Mouse (Mus musculus): Measurements from ENCODE around the gene Car11. TPM values are rescaled to one million over a fixed set of nuclear protein-coding genes. Genes with fewer than 3 reads are reported as not detected.
A peak's percentile ranks its signal among the peaks of the same experiment; 100 is the strongest.

The Car11 gene
- polyA plus RNA-seq, 1 experiment from 2014 or later: 8.8 TPM

DNA sequence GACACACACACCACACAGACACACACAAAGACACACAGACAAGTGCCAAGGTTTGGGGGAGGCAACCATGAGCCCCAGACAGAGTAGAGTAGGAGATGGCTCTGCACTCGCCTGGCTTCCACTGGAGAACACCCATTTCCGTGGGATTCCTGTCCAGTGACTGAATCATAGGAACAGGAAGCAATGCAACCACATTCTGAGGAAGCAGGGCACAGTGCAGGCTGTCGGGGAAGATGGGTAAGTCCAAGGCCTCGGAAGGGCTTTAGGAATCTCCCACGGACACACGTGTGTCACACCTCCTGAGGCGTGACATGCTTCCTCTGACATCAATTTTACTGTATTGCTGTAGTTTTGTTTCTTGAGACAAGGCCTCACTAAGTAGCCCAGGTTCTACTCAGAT is 48.5 kb downstream of the Car11 start:
- Histone ChIP-seq H3K36me3 (no peaks in the 10 kb centered on the region), H3K27me3 (no peaks in the 10 kb centered on the region), H3K4me2 (no peak overlapping the region), H3K4me1 (replicated peaks) (peaks cover 9% of the 10 kb centered on the region), H3K9ac (replicated peaks) (no peak overlapping the region), H3K27ac (no peak overlapping the region), H3K9me3 (0 out of 2 replicates have a peak, but pooled peaks cover 6% of the 10 kb centered on the region), H3K4me3 (replicated peaks) (no peak overlapping the region)
- WGBS: 79% methylated on average over 7 of the region's 7 CpGs
- no peak for ATAC-seq (ENCODE audit: insufficient number of reproducible peaks, insufficient read depth, low FRiP score, low TSS enrichment, low read depth)

DNA sequence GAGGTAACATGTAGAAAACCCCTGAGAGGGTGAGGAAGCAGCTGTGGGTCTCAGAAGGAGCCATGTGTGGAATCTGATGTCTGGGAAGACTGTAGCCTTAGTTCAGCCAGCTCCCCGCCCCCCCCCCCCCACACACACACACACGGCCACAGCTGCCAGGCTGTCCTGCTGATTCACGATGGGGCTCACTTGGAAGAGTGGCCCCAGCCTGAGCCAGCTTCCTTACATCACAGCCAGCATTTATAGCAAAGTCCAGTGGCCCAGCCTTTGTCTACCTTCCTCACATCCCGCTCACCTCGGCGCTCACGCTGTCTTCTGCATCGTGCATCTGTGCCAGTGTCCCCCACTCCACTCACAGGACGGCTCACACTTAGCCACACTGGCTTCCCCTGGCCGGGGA is 49.8 kb downstream of the Car11 start:
- Histone ChIP-seq H3K36me3 (no peaks in the 10 kb centered on the region), H3K27ac (0 out of 2 replicates have a peak overlapping the region, but pooled peaks have one; percentile 7), H3K4me1 (replicated peaks) (peaks cover 9% of the 10 kb centered on the region), H3K4me3 (replicated peaks) (no peak overlapping the region), H3K4me2 (peak overlapping the region; percentile 13; the same call in 1 of the 2 replicates), H3K9me3 (0 out of 2 replicates have a peak, but pooled peaks cover 6% of the 10 kb centered on the region), H3K9ac (replicated peaks) (no peak overlapping the region; the same call in 1 of the 2 replicates), H3K27me3 (no peaks in the 10 kb centered on the region)
- no peak for ATAC-seq (ENCODE audit: insufficient number of reproducible peaks, insufficient read depth, low FRiP score, low TSS enrichment, low read depth)
- WGBS: 36% methylated on average over 10 of the region's 10 CpGs

DNA sequence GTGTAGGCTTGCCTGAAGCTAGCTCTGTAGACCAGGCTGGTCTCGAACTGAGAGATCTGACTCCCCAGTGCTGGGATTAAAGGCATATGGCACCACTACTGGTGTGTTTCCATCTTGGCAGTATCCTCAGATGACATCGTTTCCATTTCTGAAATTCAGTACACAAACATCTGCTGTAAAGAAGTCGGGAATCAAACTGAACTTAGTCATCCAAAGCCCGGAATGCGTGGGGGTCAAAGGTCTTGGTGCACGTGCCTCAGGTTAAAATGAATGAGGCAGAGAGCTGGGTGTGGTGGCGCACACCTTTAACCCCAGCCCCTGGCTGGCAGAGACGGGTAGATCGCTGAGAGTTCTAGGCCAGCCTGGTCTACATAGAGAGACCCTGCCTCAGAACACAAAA is 50.5 kb downstream of the Car11 start:
- 72% methylated on average over 9 of the region's 9 CpGs for WGBS
- Histone ChIP-seq H3K27me3 (no peaks in the 10 kb centered on the region), H3K4me1 (replicated peaks) (peaks cover 9% of the 10 kb centered on the region), H3K36me3 (no peaks in the 10 kb centered on the region), H3K4me3 (replicated peaks) (no peak overlapping the region), H3K9me3 (0 out of 2 replicates have a peak, but pooled peaks cover 6% of the 10 kb centered on the region), H3K9ac (replicated peaks) (no peak overlapping the region), H3K4me2 (no peak overlapping the region), H3K27ac (no peak overlapping the region)
- no peak for ATAC-seq (ENCODE audit: insufficient number of reproducible peaks, insufficient read depth, low FRiP score, low TSS enrichment, low read depth)

Other genes starting within 250 kb of the Car11 start
- 4,887 and 4,953 TPM in 2 replicates for gene Ftl1, start 240.0 kb upstream of the Car11 start, polyA plus RNA-seq (2016; fragmentation: Nextera tagmentation; extraction: Ambion mirVana)
- gene Bax, start 232.9 kb upstream of the Car11 start, polyA plus RNA-seq (2016; fragmentation: Nextera tagmentation; extraction: Ambion mirVana): 224 and 230 TPM in 2 replicates
- 1.4 TPM in 2 replicates for gene Tulp2, start 218.0 kb upstream of the Car11 start, polyA plus RNA-seq (2016; fragmentation: Nextera tagmentation; extraction: Ambion mirVana)
- gene Gm45808, start 213.0 kb upstream of the Car11 start, polyA plus RNA-seq (2016; fragmentation: Nextera tagmentation; extraction: Ambion mirVana): not detected in 2 replicates
- 3.2 and 3.3 TPM in 2 replicates for gene Dhdh, start 211.0 kb upstream of the Car11 start, polyA plus RNA-seq (2016; fragmentation: Nextera tagmentation; extraction: Ambion mirVana)
- gene Nucb1, start 189.4 kb upstream of the Car11 start, polyA plus RNA-seq (2016; fragmentation: Nextera tagmentation; extraction: Ambion mirVana): 149 and 160 TPM in 2 replicates
- 26.0 and 27.1 TPM in 2 replicates for gene Ppp1r15a, start 173.6 kb upstream of the Car11 start, polyA plus RNA-seq (2016; fragmentation: Nextera tagmentation; extraction: Ambion mirVana)
- 1.4 TPM in 2 replicates for gene Plekha4, start 173.5 kb upstream of the Car11 start, polyA plus RNA-seq (2016; fragmentation: Nextera tagmentation; extraction: Ambion mirVana)
- 0.55 and 1.1 TPM in 2 replicates for gene Hsd17b14, start 144.9 kb upstream of the Car11 start, polyA plus RNA-seq (2016; fragmentation: Nextera tagmentation; extraction: Ambion mirVana)
- gene Bcat2, start 129.7 kb upstream of the Car11 start, polyA plus RNA-seq (2016; fragmentation: Nextera tagmentation; extraction: Ambion mirVana): 50.4 and 56.5 TPM in 2 replicates
- not detected in 2 replicates for gene Fgf21, start 84.4 kb upstream of the Car11 start, polyA plus RNA-seq (2016; fragmentation: Nextera tagmentation; extraction: Ambion mirVana)
- gene Fut1, start 82.6 kb upstream of the Car11 start, polyA plus RNA-seq (2016; fragmentation: Nextera tagmentation; extraction: Ambion mirVana): not detected in 2 replicates
- gene Izumo1, start 78.0 kb upstream of the Car11 start, polyA plus RNA-seq (2016; fragmentation: Nextera tagmentation; extraction: Ambion mirVana): 0.13 and 0.17 TPM in 2 replicates
- 11.7 and 13.4 TPM in 2 replicates for gene Rasip1, start 72.4 kb upstream of the Car11 start, polyA plus RNA-seq (2016; fragmentation: Nextera tagmentation; extraction: Ambion mirVana)
- gene Mamstr, start 59.9 kb upstream of the Car11 start, polyA plus RNA-seq (2016; fragmentation: Nextera tagmentation; extraction: Ambion mirVana): 5.7 and 5.9 TPM in 2 replicates
- 0.15 TPM in 2 replicates for gene Fut2, start 33.4 kb upstream of the Car11 start, polyA plus RNA-seq (2016; fragmentation: Nextera tagmentation; extraction: Ambion mirVana)
- gene Ntn5, start 15.8 kb upstream of the Car11 start, polyA plus RNA-seq (2016; fragmentation: Nextera tagmentation; extraction: Ambion mirVana): 0.13 and 0.23 TPM in 2 replicates
- 0.40 and 0.74 TPM in 2 replicates for gene Sec1, start 5.4 kb upstream of the Car11 start, polyA plus RNA-seq (2016; fragmentation: Nextera tagmentation; extraction: Ambion mirVana)
- gene Dbp, start 5.2 kb downstream of the Car11 start, polyA plus RNA-seq (2016; fragmentation: Nextera tagmentation; extraction: Ambion mirVana): 6.4 and 8.5 TPM in 2 replicates
- 990 and 1,038 TPM in 2 replicates for gene Rpl18, start 15.6 kb downstream of the Car11 start, polyA plus RNA-seq (2016; fragmentation: Nextera tagmentation; extraction: Ambion mirVana)
- 32.5 TPM in 2 replicates for gene Sphk2, start 18.2 kb downstream of the Car11 start, polyA plus RNA-seq (2016; fragmentation: Nextera tagmentation; extraction: Ambion mirVana)
- 1.0 and 1.3 TPM in 2 replicates for gene Fam83e, start 21.4 kb downstream of the Car11 start, polyA plus RNA-seq (2016; fragmentation: Nextera tagmentation; extraction: Ambion mirVana)
- gene Spaca4, start 26.0 kb downstream of the Car11 start, polyA plus RNA-seq (2016; fragmentation: Nextera tagmentation; extraction: Ambion mirVana): not detected in 2 replicates
- 3.4 and 4.9 TPM in 2 replicates for gene Lmtk3, start 83.9 kb downstream of the Car11 start, polyA plus RNA-seq (2016; fragmentation: Nextera tagmentation; extraction: Ambion mirVana)
- 1.6 and 1.9 TPM in 2 replicates for gene Sult2b1, start 84.8 kb downstream of the Car11 start, polyA plus RNA-seq (2016; fragmentation: Nextera tagmentation; extraction: Ambion mirVana)
- gene Cyth2, start 114.7 kb downstream of the Car11 start, polyA plus RNA-seq (2016; fragmentation: Nextera tagmentation; extraction: Ambion mirVana): 171 and 175 TPM in 2 replicates
- 1.6 and 2.2 TPM in 2 replicates for gene Kcnj14, start 124.9 kb downstream of the Car11 start, polyA plus RNA-seq (2016; fragmentation: Nextera tagmentation; extraction: Ambion mirVana)
- 75.4 and 78.0 TPM in 2 replicates for gene Grwd1, start 131.1 kb downstream of the Car11 start, polyA plus RNA-seq (2016; fragmentation: Nextera tagmentation; extraction: Ambion mirVana)
- 50.0 and 65.6 TPM in 2 replicates for gene Kdelr1, start 172.9 kb downstream of the Car11 start, polyA plus RNA-seq (2016; fragmentation: Nextera tagmentation; extraction: Ambion mirVana)
- 0.35 and 0.37 TPM in 2 replicates for gene Grin2d, start 178.5 kb downstream of the Car11 start, polyA plus RNA-seq (2016; fragmentation: Nextera tagmentation; extraction: Ambion mirVana)
- gene Syngr4, start 196.9 kb downstream of the Car11 start, polyA plus RNA-seq (2016; fragmentation: Nextera tagmentation; extraction: Ambion mirVana): 0.41 and 0.65 TPM in 2 replicates
- 5.0 and 6.0 TPM in 2 replicates for gene Tmem143, start 197.1 kb downstream of the Car11 start, polyA plus RNA-seq (2016; fragmentation: Nextera tagmentation; extraction: Ambion mirVana)
- 58.4 and 59.0 TPM in 2 replicates for gene Emp3, start 221.6 kb downstream of the Car11 start, polyA plus RNA-seq (2016; fragmentation: Nextera tagmentation; extraction: Ambion mirVana)
- gene Ccdc114, start 224.2 kb downstream of the Car11 start, polyA plus RNA-seq (2016; fragmentation: Nextera tagmentation; extraction: Ambion mirVana): 4.3 and 5.2 TPM in 2 replicates